Mouse (Mus musculus): ENCODE results near the gene Smad1.

DNA sequence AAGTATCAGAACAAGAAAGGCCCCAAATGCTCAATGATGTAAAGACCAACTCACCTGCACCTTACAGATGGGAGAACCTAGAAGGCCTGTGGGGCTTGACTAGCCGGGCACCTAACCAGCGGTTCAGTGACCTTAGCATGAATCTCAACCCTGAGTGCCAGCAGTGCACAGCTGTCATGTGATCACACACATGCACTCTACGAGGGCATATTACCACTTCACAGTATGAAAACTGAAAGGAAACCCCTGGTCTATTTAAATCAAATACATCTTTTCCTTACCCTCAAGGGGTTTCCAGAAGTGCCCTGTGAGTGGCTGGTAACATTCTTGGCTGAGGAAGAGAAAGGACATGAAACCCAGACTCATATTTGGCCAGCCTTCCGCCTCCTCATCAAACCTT is 31.4 kb downstream of the Smad1 start:
- TF ChIP-seq CTCF (IDR thresholded peaks at IDR 0.05; ENCODE audit: insufficient read depth, low read depth, low read length) (no peak), POLR2A (IDR thresholded peaks at IDR 0.05; ENCODE audit: insufficient read depth, low read depth, low read length) (no peak)

Measured in olfactory bulb, adult 2 months (tissue).